Mouse (Mus musculus) c-Kit-positive CD71-positive TER-119-positive erythroid progenitor cells, embryonic 14.5 days (primary cell): ENCODE measurements around the gene Rnaseh1.
A peak's percentile ranks its signal among the peaks of the same experiment; 100 is the strongest.

Source experiments
- DNase-seq: peaks from one replicate; pipeline ENCODE4 v3.0.0-alpha.2; 2013; ENCODE audit warnings: low spot score

Gene Rnaseh1

DNA sequence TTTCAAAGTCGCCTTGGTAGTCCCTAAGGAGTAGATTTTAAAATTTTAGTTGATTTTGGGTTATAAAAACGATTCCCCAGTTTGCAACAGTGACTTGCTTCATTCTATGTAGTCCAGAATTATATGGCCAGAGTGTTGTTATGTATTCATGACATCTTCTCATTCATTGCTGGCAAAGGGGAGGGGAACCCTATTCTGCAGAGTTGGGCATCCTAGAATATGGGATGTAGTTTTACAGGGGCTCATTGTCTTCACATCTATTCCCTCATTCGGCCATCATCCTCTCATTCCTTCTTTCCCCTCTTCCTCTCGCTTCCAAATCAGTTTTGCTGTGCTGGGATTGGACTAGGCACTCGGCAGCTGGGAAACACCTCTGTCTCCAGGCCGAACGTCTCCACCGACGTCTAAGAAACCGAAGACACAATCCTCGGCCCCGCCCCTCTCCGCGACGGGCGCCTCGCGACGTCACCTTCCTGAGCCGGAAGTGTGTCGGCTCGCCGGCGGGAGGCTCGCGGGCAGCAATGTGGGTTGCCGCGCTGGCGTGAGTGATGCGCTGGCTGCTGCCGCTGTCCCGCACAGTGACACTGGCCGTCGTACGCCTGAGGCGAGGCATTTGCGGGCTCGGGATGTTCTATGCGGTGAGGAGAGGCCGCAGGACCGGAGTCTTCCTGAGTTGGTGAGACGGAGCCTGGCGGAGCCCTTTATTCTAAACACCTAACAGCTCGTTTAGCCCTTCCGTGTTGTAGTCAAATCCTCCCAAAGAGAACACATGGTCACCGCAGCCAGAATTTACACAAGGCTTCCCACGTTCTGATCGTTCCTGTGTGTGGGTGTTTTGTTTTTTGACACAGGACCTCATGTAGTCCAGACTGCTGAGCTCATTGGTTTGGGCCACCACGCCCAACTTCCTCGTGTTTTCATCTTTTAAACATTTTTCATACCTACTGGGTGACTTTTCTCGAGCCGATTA lies at the start of gene Rnaseh1:
Gene Rnaseh1 (plus strand): TSS at position 462 of the 970 bp plus-strand sequence.
- peak; percentile 84 for DNase-seq

DNA sequence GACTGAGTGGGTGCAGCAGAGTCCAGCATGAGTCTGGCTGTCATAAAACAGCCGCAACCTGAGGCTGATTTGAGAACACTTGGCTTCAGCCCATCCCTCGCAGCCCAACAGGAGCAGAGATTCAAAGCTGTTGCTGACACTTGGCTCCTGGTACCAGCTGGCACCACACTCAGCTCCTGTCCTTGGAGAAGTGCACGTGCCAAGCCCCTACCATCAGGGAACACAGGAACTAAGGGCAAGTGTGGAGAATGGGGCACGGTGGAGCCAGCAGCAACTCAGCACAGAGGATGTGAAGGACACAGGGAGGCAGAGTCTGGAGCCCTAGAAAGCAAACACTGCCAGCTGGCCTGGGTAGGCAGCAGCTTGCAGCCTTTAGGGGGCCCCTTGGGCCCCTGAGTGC lies 47.1 kb upstream of the Rnaseh1 start:
- DNase-seq: no peak

DNA sequence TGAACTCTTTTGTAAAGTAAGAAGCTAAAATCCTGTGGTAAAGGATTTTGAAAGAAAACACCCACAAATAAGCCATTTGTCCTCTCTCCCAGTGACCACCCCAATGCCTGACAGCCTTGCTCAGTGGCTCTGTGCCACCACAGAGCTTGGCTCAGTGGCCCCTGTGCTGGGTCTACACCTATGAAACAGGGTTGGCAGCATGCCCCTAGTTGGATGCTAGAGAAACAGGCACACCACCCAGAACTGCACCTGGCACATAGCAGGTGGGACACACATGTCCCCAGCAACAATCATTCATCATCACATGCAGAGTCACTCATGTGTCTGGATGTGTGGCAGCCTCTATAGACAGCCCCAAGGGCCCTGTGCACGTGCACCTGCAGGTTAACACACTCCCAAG lies 45.9 kb upstream of the Rnaseh1 start:
- no peak for DNase-seq

DNA sequence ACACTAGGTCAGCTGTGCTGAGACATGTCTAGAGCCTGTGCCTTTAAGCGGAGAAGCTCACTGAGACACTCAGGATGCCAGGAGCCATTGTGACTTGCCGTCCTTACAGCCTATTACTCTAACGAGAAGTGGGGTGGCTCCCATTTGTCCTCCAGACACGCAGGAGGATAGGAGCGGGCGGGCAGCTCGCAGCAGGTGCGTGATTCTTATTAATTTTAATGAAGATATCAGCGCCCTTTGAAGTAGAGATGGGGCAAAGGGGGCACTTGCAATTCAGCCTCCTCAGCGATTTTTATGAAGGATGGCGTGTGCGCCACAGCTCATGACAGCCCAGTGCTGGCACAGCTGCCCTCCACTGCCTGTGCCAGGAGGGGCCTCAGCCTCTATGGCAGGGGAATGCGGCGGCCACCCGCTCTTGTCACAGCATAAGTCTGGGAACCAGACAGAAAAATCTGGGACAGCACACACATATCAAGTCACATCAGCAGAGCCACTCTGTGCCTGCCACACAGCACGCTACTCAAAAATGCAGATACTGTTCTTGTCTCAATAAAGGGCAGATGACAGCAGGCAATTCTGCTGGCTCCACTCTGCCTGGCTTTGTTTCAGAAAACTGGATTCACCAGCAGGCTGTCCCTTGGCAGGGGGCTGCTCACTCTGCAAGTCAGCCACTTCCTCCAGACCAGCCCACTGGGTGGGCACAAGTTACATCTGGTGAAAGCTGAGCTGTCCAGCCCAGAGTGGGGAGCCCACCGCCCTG lies 41.7 kb upstream of the Rnaseh1 start:
- no peak for DNase-seq

DNA sequence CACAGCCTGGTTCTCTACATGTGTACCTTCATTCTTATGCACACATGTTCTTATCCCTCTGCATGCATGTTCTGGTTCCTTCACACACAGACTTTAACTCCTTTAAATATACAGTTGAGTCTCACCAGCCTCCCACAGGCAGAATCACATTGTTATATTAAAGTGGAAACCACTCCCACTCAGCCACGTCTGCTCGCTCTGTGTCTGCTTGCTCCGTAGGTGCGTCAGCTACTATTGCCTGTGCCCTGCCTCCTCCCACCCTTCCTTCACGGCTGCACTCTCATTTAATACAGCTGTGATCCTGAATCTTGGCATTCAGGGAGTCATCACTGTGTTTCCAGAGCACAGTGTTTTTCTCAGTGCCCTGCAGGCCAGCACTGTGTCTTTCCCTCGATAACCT lies 37.0 kb upstream of the Rnaseh1 start:
- no peak for DNase-seq

DNA sequence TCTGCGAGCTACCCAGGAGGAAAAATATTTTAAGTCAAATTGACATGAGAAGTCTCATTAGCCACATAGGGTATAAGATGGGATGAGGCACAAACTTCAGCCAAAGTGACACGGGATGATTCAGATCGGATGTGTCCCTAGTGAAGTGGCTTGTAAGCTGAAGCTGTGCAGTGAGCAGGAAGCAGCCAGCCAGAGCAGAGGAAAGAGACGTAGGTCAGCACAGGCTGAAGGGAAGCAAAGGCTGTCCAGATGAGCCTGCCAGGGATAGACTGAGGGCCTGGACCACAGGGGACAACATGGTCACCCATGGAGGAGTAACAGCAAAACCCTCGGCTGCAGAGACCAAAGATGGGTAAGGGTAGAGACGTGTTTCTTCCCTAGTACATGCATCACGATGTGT lies 35.0 kb upstream of the Rnaseh1 start:
- no peak for DNase-seq

DNA sequence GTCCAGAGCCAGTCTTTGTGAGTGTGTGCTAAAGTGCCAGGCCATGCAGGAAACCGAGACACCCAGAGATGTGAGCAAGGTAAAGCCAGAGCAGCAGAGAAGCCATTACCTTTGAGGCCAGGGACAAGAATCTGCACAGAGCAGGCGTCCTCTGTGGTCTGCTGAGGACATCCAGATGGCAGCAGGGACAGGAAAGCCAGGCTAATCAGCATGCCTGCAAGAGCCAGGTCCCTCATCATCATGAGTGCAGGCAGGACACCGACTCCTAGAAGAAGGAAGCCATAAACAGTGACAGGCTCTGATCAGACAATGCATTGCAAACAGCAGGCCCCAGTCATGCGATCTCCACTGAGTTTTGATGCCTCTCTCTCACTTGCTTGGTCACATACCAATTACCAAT lies 32.1 kb upstream of the Rnaseh1 start:
- no peak for DNase-seq

DNA sequence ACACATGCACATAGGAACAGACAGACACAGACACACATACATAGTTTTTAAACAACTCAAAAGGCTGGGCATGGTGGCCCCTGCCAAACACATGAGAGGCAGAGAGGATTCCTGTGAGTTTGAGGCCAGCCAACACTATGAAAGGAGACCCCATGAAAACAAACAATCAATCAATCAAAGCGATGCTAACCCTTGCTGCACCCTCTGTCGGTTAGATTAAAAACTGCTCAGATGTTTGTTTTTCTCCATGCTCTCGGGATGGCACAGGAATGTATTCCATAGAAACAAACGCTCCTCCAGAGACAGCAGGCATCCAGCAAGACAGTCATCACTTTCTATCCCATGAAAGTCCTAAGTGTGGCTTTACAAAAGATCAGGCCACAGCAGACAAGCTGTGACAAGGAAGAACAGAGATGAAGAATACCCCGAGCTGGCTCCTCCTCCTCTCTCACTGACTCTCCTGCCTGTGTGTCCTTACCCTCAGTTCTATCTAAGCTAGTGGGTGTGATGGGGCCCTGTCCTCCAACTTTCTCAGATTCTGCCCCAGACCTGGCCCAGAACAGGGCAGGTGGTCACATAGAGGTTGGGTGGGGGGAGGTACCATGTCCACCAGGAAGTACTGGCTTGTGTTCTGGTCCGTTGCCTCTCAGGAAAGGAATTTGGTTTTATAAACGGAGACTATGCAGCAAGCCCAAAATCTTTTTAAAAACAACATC lies 27.8 kb upstream of the Rnaseh1 start:
- DNase-seq: no peak

DNA sequence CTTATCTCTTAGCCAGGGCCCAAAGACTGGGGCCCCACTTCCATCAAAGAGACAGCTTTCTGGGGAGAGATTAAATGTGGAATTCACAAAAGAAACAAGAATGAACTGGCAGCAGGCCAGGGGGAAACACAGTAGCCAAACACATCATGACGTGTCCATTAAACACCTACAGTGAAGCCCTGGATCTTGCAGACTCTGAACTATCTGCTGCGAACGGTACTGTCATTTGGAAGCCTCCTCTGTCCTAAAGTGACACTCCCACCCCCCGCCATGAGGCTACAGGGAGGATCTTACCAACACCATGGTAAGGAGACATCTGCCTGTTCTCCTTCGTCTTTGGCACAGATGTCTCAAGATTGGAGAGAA lies 27.3 kb upstream of the Rnaseh1 start:
- DNase-seq: no peak

DNA sequence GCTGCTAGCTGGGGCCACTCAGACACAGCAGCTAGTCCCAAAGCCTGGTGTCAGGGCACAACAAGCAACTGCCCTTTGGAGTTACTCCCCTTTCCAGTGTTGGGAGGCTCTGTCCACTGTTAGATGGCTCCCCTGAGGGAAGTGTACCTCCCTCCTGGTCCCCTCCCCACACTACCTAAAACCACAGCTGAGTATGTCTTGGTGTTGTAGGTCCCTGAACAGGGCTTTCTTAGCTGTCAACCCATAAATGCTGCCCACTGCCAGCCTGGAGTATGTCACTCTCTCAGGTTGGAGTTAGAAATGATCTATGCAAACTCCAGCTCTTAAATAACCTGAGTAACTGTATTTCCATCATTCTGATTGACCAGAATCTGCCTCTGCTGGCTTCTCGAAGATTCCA lies 26.8 kb upstream of the Rnaseh1 start:
- DNase-seq: no peak

DNA sequence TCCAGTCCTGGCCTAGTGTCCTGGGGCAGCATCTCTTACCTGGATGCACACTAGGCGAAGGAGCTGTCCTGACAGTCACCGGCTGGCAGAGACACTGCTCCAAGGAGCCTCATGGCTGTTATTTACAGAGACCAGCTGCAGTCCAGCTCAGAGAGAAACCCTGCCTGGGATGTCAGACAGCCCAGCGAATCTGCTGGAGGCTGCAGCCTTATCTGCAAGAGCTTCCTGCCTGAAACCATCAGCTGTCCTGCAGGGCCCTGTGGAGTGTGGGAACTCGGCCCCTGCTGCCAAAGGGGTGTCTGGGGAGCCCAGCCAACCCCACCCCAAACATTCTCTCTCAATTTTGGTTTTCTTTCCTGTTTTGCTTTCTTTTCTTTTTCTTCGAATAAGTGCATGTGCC lies 26.2 kb upstream of the Rnaseh1 start, which contains the start of gene Colec11:
Gene Colec11 (minus strand): TSS at position 183 of the 400 bp plus-strand sequence.
- DNase-seq: no peak

DNA sequence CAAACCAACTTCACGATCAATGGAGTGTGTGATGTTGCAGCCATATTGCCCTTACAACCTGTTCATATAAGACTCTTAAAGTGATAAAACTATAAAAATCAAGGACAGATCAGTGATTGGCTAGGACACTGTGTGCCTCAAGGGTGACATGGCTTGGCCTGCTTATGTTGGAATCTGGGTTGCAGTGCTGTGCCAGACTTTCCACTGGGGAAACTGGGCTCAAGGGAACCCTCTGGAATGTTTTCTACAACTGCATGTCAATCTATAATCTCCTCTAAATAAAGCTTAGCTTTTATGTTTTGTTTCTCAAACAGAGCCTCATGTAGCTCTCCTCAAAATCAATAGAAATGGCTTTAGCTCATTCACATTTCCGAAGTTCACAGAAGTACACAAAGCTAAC lies 25.2 kb upstream of the Rnaseh1 start:
- DNase-seq: no peak

DNA sequence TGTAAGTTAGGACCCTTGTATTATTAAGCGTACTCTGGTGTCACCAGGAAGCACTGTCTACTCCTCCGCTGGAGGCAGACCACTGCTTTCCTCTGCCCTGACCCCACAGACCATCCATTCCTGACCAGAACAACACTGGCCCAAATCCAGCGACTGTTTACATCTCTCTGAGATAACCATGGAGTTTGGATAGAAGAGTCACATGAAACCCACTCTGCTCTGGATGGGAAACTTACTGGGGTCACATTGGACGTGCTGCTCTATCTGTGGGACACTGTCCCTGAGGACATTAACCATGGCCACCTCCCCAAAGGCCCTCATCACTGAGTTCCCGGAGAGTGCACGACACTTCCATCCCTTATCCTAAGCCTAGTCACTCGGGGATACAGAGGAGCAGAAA lies 24.0 kb upstream of the Rnaseh1 start:
- DNase-seq: no peak

DNA sequence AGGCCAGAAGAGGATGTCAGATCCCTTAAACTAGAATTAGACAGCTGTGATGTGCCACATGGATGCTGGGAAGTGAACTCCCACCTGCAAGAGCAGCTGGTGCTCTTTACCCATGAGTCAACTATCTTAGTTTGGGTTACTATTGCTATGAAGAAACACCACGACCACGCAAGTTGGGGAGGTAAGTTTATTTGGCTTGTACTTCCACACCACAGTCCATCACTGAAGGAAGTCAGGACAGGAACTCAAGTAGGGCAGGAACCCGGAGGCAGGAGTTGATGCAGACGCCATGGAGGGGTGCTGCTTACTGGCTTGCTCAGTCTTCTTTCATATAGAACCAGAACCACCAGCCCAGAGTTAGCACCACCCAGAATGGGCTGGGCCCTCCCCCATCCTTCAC lies 22.3 kb upstream of the Rnaseh1 start:
- no peak for DNase-seq

DNA sequence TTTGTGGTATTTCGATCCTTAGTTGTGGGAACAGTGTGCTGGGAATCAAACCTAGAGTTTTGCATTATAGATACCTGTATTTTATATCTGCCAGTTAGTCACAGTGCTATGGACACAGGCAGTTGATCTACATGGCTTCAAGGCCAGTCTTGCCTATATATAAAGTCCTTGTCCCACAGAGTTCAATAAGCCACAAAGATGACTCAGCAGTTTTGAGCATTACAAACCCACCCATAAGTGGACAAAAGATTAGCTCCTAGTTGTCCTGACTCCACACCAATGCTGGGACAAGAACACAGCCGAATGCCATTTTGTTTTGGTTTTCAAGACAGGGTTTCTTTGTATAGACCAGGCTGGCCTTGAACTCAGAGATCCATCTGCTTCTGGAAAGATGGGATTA lies 21.0 kb upstream of the Rnaseh1 start:
- DNase-seq: no peak

DNA sequence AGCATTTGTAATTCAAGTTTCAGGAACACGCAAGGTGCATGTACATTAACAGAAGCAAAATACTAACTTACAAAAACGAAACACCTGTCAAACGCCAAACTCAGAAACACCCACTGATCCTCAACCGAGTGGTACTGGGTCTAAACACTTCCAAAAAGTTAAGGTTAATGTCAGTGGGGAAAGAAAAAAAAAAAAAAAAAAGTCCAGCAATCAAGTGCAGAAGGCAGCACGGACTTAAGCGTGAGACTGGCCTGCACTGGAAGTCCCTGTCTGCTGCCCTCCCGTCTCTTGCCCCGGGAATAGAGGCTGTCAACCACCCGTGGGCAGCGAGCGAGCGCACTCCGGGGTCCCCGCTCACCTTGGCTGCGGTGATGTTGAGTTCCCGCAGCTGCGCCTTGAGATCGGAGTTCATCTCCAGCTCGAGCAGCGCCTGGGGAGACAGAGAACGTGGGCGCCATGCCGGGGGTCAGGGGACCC lies 14.3 kb upstream of the Rnaseh1 start:
- no peak for DNase-seq

DNA sequence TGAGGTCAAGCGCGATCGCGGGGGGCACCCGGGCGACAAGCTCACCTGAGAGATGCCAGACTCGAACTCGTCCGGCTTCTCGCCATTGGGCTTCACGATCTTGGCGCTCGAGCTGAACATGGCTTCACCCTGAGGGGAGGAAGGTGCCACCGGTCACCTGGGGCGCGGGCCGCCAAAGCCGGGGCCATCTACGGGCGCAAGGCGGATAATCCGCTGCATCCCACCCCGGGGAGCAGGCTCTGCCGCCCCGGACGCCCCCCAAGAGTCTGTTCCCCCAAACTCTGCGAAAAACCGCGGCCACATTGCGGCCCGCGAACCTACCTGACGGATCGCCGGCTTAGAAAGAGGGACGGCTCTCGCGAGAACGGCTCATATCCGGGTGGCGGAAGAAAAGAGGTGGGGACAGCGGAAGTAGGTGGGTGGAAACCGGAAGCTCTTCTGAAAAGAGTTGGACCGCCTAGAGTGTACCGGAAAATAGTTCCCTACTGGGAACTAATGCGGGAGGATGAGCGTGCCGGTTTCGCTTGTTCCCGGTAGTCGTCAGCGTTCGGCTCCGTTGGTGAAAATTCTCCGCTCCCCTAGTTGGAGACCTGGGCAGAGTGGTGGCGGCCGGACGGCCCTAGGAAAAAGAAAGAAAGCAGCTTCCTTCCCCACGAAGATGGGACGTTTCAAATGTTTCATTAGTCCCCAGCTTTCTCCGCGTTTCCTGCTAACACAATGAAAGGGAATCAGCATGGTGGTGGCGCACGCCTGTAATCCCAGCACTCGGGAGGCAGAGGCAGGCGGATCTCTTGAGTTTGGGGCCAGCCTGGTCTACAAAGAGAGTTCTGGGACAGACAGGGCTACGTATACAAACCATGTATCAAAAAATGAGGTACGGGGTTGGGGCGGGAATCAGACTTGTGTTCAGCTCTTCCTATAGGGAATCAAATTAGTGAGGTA lies 13.6 kb upstream of the Rnaseh1 start, which contains the start of gene Rps7:
Gene Rps7 (minus strand): TSS at position 419 of the 942 bp plus-strand sequence.
- DNase-seq: peak; percentile 93

DNA sequence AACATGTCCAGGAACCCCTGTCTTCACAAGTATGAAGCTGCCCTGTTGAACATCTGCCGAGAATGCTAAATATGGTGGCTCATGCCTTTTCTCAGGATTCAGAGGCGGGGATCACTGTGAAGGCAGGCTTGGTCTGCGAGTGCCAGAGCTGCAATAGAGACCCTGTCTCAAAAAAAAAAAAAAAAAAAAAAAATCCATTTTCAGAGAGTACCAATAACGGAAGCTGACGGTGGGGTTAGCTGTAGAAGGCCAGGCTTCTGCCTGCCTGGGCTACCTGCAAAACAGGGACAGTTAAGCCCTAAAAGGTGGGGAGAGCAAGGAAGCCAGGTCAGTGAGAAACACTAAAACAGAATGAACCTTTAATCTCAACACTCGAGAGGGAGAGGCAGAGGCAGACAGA lies 12.9 kb upstream of the Rnaseh1 start:
- DNase-seq: no peak

DNA sequence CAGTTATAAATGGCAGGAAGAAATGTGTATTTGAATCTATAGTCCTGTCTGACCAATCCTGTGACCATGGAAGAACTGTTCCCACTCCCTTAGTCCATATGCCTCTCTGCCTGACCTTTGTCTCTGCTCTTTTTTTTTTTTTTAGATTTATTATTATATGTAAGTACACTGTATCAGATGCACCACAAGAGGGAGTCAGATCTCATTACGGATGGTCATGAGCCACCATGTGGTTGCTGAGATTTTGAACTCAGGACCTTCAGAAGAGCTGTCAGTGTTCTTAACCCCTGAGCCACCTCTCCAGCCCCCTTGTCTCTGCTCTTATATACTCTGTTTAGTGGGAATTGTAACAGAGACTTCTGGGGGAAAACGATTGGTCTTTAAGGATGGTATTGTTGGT lies 10.6 kb upstream of the Rnaseh1 start:
- no peak for DNase-seq

DNA sequence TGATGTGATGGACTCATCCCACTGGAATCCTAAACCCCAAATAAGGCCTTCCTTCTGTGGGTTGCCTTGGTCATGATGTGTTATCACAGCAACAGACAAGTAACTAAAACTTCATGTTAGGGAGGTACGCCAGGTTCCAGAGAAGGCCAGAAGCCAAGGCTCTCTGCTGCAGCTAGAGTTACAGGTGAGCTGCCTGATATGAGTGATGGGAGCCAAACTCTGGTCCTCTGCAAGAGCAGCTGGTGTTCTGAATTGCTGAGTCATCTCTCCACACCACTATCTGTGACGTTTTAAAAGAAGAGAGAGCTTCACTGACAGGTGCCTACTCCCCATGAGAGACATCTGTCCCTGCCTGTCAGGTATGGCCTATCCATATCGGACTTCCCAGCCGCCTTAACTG lies 13.2 kb downstream of the Rnaseh1 start:
- DNase-seq: no peak

DNA sequence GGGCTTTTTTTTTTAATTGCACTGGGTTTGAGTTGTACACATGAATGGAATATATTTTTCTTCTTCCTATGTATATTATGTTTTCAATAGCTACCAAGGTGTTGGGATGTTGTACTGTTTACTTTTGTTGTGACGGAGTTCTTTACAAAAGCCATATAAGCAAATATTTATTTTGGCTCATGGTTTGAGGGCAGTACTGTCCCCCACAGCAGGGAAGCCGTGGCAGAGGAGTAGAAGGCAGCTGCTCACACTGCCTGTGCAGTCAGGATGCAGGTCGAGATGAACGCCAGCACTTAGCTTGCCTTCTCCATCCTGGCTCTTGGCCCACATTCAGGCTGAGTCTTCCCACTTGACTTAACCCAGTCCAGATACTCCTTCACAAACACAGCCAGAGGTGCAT lies 17.3 kb downstream of the Rnaseh1 start:
- DNase-seq: no peak
